Mouse (Mus musculus): ENCODE data around the gene Ppm1h.
"Not testable (repeated sequence)": the region's sequence is repeated elsewhere in the genome, so short reads cannot be mapped to it uniquely, and the experiment has no call there.

The Ppm1h gene

GRCm38 (mm10) chr10:122895121-122895770, 216.7 kb downstream of the Ppm1h start:
- DNase-seq (ENCODE audit: low spot score): no peak

DNA sequence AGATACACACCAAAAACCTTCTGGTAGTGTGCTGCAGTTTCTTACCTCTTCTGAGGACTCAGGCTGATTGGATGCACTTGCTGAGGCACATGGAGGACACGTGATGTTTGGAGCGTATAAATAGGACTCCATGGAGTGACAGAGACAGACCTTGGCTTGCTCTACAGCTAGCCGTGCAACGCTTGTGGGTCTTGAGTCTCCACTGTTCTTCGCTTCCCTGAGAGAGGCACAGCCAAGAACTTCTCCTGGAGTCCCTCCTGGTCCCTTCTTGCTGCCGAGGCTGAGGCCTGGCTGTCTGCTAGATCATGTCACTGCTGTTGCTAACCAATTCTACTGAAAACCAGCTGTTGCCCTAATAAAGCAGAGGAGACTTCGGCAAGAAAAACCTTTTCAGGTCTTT, 221.4 kb downstream of the Ppm1h start:
- DNase-seq (ENCODE audit: low spot score): no peak

- no peak for DNase-seq (ENCODE audit: low spot score)
Measured at GRCm38 (mm10) chr10:122900466-122900865, 221.9 kb downstream of the Ppm1h start.

DNA sequence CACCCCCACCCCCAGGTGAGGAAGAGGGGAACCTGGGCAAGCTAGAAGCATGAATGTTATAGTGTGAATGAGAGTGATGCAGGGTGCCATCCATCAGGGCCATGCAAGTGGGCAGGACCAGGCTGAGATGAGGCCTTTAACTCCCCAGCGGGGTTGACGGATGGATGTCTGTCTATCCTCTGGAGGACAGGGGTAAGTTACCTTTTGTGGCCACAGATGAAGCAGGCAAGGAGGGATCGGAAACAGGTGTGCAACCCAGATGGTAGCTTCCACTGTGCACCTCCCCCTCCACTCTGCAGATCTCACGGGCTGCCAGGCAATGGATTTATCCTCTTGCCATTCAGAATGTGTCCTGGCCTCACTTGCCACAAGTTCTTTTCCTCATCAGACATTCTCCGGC, 222.8 kb downstream of the Ppm1h start:
- no peak for DNase-seq (ENCODE audit: low spot score)

- no peak for DNase-seq (ENCODE audit: low spot score)
Measured at GRCm38 (mm10) chr10:122909406-122910032, 231.0 kb downstream of the Ppm1h start.

- no peak for DNase-seq (ENCODE audit: low spot score)
Measured at GRCm38 (mm10) chr10:122910798-122911225, 232.2 kb downstream of the Ppm1h start.

DNA sequence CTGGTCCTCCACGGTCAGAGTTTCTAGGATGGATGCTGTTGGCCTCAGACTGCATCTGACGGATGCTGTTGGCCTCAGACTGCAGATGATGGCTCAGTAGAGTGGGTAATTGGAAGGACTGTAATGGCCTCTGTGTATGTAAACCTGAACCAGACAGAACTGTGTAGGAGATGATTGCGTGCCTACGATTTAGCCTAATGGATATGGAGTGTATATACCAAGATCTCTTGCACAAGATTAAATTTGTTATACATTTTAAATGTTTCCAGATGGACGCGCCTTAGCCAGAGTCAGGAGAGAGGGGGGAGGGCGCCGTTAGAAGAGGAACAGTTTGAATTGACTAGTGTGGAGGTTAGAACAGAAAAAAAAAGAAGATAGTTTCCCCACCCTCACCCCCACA, 233.1 kb downstream of the Ppm1h start:
- DNase-seq (ENCODE audit: low spot score): no peak

DNA sequence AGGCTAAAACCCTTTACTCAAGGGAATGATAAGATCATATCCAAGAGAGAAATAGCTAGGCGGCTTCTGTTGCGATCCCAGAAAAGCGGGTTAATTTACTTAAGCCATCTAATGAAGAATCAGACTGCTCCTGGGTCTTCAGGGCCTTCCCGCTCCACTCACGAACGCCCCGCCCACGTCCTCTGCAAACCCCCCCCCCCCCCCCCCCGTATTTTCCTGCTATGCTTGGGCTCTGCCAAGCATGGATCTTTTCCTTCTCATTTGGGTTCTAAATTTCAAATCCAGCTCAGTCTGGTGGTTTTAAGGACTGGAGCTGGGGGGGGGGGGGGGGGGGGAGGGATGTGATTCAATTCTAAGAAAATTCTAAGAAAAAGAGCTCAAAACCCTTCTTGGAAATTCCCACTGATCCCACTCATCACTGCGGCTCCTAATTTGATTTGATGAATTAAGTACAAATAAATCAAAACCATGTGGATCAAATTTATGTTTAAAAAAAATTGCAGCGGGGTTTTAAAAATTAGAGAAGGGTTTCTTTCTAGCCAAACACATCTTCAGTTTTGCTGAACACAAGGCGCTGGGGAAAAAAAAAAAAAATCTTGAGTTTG, 233.6 kb downstream of the Ppm1h start:
- DNase-seq (ENCODE audit: low spot score): no peak

GRCm38 (mm10) chr10:122912701-122913368, 234.3 kb downstream of the Ppm1h start:
- DNase-seq (ENCODE audit: low spot score): peak; percentile 77

GRCm38 (mm10) chr10:122913393-122913792, 234.8 kb downstream of the Ppm1h start:
- no peak for DNase-seq (ENCODE audit: low spot score)

DNA sequence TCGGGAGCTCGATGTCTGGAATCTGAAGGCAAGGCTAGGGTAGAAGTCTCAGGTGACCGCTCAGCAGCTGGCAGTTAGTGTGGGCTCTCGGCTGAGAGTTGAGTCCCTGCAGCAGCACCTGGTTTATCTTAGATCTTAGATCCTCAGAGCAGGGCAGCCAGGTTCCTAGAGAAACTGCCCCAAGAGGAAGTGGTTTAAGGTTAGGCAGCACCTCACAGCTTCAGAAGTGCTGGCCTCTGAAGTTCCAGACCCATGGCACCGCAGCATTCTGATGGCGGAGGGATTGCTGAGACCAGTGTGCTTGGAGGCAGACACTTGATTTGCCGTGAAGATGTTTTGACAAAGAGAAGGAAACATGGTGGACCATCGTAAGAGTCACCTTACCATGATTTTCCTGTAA, 237.3 kb downstream of the Ppm1h start:
- no peak for DNase-seq (ENCODE audit: low spot score)

DNA sequence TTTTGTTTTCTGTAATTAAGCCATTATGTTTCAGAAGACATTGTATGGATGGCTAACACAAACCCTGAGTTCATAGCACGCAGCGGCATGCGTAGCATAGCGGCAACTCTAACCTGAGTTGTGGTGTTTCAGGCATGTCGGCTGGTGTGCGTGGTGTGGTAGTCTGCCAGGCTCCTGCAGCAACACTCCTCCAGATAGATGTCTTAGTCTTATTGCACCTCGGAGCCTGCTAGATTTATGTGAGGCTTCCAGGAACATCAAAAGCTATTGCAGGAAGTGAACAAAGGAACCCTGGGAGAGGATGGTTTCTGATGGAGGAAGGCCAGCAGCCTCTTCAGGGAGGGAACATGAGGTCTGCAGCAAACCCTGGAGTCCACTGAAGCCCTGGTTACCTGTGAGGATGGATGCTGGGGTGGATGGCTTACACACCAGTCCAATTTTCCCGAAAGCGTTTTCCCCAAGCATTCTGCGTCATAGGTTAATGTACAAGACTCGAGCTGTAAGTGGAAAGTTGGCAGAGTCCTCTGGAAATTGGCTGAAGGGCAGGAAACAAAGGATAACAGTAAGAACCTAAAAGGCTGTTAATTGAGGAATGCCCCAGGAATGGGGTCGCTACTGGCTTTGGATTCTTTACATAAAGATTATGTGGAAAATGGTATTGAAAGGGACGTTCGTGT, 239.2 kb downstream of the Ppm1h start:
- DNase-seq (ENCODE audit: low spot score): no peak

DNA sequence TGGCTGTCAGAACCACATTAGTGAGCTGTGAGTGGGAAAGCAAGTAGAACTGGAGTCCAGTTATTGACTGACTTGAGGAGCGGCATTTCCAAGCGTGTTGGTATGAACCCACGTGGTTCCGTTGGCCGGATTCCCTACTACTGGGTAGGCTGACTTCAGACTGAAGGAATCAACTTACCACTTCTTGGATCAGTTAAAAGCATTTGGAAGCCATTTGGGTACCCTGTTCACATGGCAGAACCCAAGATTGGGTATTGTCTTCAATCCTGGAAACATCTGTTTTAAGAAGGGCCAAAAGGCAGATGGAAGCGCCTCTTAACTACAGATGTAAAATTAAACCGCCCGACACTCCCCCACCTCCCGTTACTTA, 239.7 kb downstream of the Ppm1h start:
- no peak for DNase-seq (ENCODE audit: low spot score)

DNA sequence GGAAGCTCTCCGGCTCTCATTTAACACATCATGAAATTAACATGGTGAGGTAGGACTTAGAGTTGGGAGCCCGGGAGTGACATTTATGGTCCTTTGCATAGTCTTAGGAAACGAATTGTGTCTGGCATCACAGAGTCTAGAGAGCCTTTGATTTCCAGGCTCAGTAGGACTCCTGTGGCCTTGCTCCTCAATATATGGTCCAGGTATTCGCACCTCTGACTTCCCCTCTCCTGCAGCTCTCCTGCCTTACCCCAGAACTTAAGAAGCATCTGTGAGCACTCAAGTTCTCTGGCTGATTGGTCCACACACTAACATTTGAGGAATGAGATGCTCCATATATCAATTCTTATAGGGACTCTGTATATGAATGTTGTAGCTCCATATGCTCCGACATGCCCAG, 240.2 kb downstream of the Ppm1h start:
- DNase-seq (ENCODE audit: low spot score): no peak

- DNase-seq (ENCODE audit: low spot score): no peak
Measured at GRCm38 (mm10) chr10:122919416-122919815, 240.9 kb downstream of the Ppm1h start.

DNA sequence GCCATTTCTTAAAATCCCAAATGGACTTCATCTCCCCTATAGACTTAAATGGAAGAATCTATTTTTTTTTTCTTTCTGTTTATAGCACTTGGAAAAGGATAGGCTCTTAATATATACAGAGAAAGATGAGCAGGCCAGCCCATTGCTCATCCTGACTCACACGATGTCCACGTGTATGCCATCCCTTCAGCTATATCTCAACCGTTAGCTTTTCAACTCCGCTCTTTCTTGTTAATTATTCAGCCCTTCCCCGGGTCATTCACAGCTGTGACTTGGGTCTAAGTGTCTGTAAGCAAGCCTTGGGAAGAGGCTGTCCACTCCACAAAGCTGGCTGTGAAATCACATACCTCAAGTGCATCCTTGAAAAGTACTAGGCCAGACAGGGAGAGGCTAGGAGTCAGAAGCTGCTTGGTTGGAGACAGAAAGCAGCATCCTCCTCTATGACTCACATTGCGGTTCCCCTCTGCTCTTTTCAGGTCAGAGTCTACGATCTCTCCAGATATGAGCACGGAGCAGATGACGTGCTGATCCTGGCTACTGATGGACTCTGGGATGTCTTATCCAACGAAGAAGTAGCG, 241.7 kb downstream of the Ppm1h start:
- DNase-seq (ENCODE audit: low spot score): no peak

DNA sequence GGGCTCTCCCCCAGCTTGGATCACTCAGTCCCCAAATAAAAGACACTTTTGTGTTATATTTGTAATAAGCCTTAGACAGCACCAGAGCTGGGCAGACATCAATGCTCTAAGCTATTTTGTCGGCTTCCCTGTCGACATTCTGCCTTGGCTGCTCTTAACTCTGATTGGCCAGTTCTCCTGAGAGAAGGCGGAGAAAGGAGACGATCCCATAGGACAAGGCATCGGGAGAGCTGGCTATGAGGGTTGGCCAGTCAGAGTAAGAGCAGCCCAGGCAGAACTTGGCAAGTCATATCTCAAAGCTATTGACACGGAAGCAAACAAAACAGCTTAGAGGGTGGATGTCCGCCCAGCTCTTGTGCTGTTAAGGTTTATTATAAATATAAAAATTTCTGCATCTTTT, 243.7 kb downstream of the Ppm1h start:
- DNase-seq (ENCODE audit: low spot score): no peak

- DNase-seq (ENCODE audit: low spot score): not testable (repeated sequence)
Measured at GRCm38 (mm10) chr10:122924571-122924970, 246.0 kb downstream of the Ppm1h start.

DNA sequence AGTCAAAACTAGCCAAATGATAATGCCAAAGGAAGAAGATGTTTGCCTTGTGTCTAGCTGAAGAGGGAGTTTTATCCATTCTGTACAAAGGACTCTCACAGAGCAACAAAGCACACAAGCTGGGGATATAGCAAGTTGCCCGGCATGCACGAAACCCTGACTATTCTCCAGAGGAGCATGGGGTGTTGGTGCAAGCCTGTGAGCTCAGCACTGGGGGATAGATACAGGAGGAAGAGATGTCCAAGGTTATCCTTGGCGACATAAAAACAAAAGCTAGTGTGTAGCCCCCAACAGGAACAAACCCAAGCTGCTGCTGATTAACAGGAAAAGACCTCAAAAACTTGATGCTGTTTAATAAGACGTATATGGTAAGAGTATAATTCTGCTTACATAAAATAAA, 247.7 kb downstream of the Ppm1h start:
- no peak for DNase-seq (ENCODE audit: low spot score)

DNA sequence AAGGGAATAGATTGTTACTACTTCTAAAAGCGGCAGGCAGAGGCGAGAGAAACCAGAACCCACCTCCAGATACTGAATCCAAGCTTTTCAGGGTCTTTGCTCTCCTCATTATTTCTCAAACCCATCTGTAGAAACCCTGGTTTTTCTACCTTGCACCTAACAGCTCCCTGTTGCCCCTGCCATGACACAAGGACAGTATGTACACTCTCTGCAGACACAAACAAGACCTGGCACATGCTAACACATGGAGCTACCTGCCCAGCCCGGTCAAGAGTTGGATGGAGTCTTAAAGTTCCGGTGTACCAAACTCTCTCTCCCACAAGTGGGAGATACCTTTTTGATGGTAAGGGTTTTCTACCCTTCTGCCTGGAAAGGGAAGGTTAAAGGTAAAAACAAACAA, 252.0 kb downstream of the Ppm1h start:
- no peak for DNase-seq (ENCODE audit: low spot score)

GRCm38 (mm10) chr10:122931193-122931832, 252.8 kb downstream of the Ppm1h start:
- peak; percentile 31 for DNase-seq (ENCODE audit: low spot score)
